Mouse (Mus musculus): ENCODE data around the gene Fbxw21.
"Not testable (repeated sequence)": the region's sequence is repeated elsewhere in the genome, so short reads cannot be mapped to it uniquely, and the experiment has no call there.

DNA sequence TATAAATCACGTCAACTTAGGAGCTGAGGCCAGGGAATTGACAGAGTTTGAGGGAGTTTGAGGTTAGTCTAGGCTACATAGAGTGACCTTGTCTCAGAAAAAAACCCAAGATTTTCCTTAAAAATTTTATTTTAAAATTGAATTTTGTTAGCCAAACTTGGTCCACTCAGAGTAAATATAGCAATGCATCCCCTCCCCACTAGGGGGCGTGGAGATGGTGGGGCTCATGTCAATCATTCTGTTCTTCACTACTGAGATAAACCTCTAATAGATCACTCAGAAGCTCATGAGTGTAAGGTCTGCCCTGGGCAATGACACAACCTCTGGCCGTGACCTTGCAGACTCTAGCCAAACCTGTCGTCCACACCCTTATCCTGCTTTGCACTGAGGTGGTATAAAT lies 21.4 kb downstream of the Fbxw21 start:
- TF ChIP-seq POLR2A, CTCF (IDR thresholded peaks at IDR 0.05; ENCODE audit: insufficient read depth, low read depth, low read length): not testable (repeated sequence)

Measured in olfactory bulb, adult 2 months (tissue).